Mouse (Mus musculus): Measurements from ENCODE around the gene Arhgap42.

DNA sequence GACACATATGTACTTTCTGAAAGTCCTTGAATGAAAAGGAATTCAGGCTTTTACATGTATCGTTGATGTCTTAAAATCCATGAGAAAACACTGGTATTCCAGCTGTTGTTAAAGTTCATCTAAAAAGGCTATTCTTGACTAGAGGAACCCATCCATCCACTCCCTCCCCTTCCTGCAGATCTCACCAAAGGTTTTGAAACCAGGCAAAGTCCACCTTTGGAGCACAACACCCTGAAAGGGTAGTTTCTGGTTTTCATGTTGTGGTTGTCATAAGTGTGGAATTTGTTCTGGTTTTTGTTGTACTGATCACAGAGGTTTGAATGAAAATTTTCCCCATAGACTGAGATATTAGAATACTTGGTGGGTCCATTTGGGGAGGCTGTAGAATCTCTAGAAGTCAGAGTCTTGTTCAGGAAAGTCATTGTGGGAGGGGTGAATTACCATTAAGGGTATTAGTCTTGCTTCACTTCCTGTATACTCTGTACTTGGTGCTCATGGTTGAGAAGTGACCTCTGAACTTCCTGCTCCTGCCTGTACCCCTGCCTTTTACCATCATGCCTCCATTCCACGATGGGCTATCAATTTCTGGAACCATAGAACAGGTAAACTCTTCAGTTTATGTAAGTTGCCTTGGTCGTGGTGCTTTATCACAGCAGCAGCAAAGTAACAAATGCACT is 27.4 kb downstream of the Arhgap42 start:
- TF ChIP-seq CTCF (IDR thresholded peaks at IDR 0.05; ENCODE audit: control insufficient read depth, insufficient read depth, insufficient replicate concordance, low read depth, low read length) (no peak), POLR2A (IDR thresholded peaks at IDR 0.05; ENCODE audit: control insufficient read depth, low read depth, low read length) (no peak)

Data from testis, adult 2 months (tissue).